Mouse (Mus musculus) adrenal gland, postnatal 14 days (tissue): ENCODE data around the gene B230217C12Rik. TPM values are rescaled to one million over a fixed set of nuclear protein-coding genes. Genes with fewer than 3 reads are reported as not detected.

ENCODE experiments used
- DNase-seq: peaks from one replicate; pipeline ENCODE4 v3.0.0; 2021; ENCODE audit warnings: mixed read lengths
- long read RNA-seq, 2 experiments: library from polyadenylated mRNA; stranded (forward); transcript quantifications; one replicate each; pipeline ENCODE4 v2.0.0; 2021
- total RNA-seq: library from RNA; stranded (reverse); gene quantifications from 2 replicates; pipeline ENCODE4 v1.2.3, GENCODE M21; 2021

The B230217C12Rik gene
- 2.4 and 3.5 TPM in 2 replicates for total RNA-seq
- long read RNA-seq, experiment 1, partial matches to known transcripts: 0 of 1 reads
- long read RNA-seq, experiment 1, other reads (novel, unspliced or antisense): 0 of 1 reads
- long read RNA-seq, experiment 2, partial matches to known transcripts: 0 of 3 reads
- long read RNA-seq, experiment 2, other reads (novel, unspliced or antisense): 1 of 3 reads

- no peak for DNase-seq
These were observed at the start of gene B230217C12Rik for GRCm38 (mm10) chr11:97840539-97840954. B230217C12Rik (plus strand) TSS chr11:97840780.

GRCm38 (mm10) chr11:97793165-97793564 lies 47.4 kb upstream of the B230217C12Rik start:
- peak; percentile 59 for DNase-seq

DNA sequence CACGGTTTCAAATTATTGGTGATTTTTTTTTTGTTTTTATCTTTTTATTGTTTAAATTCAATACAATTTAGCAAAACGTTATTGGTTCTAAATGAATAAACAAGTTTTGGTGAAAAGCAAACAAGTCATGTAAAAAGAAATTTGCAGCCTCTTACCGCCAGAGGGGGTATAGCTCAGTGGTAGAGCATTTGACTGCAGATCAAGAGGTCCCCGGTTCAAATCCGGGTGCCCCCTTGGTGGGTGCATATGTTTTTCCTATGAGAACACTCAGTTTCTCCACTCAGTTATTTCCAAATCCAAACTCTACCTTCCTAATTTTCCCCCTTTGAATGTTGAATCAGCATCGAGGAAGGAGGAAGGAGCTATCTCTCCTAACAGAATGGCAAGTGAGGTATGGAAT lies 43.7 kb upstream of the B230217C12Rik start:
- peak; percentile 79 for DNase-seq

DNA sequence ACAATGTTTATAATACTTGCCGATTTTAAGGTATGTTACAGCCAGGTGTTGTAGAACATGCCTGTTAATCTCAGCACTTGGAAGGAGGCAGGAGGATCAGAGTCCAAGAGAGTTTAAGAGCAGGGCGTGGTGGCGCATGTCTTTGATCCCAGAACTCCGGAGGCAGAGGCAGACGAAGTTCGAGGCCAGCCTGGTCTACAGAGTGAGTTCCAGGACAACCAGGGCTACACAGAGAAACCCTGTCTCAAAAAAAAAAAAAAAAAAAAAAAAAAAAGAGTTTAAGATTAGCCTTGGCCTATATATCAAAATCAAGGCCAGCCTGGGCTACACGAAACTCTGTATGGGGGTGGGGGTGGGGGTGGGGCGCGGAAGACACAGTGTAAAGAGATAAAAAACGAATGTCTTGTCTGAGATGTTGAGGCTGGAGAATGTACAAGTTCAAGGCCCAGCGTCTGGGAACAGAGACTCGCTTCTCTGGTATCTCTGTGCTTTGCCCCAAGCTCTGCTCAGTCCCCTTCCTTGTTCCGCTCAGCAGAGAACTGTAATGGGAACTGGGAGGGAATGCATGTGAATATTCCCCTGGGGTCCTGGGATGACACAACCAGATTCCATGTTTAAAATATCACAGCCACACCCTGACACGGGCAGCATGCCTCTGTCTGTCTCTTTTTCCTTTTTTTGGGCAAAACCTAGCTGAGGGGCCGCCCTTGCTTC lies 43.1 kb upstream of the B230217C12Rik start:
- no peak for DNase-seq

GRCm38 (mm10) chr11:97798083-97798435 lies 42.5 kb upstream of the B230217C12Rik start:
- no peak for DNase-seq

GRCm38 (mm10) chr11:97798782-97799145 lies 41.8 kb upstream of the B230217C12Rik start, which contains the start of gene Lasp1:
Lasp1 (plus strand) TSS chr11:97799000.
- peak; percentile 94 for DNase-seq

GRCm38 (mm10) chr11:97799146-97799993 lies 41.2 kb upstream of the B230217C12Rik start:
- peak; percentile 93 for DNase-seq

GRCm38 (mm10) chr11:97799994-97800690 lies 40.4 kb upstream of the B230217C12Rik start:
- peak; percentile 89 for DNase-seq

DNA sequence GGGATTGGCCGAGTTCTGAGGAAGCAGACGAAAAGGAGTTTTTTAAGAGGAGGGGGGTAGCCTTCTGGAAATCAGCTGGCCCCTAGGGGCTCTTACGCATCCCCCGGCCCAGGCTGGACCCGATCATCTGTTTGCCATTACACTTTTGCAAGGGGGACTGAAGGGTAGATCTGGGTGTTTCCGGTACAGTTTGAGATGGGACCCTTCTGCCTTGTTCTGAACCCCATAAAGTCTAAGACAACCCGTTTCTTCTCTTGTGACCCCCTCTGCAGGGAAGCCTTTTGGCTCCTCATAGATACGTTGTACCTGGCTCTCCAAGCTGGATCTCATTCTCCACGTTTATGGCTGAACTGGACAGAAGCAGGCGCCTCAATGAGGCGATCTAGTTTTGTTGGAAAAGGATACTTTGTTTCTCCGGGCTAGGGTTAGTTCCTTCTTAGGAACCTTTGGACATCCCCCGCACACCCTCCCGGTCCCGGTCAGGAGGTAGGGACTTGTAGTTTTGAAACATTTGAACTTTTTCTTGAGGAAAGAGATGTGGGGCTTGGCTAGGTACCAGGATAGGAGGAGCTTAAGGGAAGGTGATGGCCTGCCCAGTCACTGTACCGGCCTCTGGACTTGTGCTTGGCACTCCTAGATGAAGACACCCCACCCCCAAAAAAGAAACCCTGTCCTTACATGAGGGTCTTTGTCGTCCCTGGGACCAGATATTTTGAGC lies 39.7 kb upstream of the B230217C12Rik start:
- DNase-seq: peak; percentile 69

GRCm38 (mm10) chr11:97801409-97802193 lies 39.0 kb upstream of the B230217C12Rik start:
- DNase-seq: peak; percentile 84

- DNase-seq: no peak
These were observed 38.4 kb upstream of the B230217C12Rik start for GRCm38 (mm10) chr11:97802194-97802470.

DNA sequence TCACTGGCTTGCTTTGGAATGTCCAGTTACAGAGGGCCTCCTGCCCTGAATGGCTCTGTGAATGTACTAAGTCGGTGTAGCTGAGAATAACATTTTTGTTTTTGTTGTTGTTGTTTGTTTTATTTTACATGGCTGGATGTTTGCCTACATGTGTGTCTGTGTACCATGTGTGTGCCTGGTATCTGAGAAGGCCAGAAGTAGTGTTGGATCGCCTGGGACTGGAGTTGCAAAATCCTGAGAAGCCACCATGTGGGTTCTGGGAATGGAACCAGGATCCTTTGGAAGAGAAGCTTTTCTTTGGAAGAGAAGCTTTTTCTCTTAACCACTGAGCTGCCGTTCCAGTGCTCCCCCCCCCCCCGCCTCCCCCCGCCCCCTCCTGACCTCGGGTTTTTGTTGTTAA lies 38.1 kb upstream of the B230217C12Rik start:
- no peak for DNase-seq

DNA sequence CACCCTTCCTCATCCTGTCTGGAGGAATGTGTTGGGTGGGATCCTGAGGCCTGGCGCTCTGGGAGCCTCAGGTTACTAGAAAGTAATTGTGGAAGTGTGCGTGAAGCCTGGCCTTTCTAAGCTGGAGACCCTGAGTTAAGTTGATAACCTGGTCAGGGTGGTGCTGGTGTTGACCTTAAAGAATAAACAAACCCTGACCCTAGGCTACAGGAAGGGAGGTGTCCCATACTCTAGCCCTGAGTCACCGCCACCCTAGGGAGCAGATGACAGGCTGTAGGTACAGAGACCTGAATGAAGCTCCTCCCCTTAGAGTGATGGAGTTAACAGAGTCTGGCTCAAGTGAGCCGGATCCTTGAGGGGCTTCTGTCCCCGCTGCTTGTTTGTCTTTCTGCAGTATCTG lies 36.7 kb upstream of the B230217C12Rik start:
- DNase-seq: no peak

DNA sequence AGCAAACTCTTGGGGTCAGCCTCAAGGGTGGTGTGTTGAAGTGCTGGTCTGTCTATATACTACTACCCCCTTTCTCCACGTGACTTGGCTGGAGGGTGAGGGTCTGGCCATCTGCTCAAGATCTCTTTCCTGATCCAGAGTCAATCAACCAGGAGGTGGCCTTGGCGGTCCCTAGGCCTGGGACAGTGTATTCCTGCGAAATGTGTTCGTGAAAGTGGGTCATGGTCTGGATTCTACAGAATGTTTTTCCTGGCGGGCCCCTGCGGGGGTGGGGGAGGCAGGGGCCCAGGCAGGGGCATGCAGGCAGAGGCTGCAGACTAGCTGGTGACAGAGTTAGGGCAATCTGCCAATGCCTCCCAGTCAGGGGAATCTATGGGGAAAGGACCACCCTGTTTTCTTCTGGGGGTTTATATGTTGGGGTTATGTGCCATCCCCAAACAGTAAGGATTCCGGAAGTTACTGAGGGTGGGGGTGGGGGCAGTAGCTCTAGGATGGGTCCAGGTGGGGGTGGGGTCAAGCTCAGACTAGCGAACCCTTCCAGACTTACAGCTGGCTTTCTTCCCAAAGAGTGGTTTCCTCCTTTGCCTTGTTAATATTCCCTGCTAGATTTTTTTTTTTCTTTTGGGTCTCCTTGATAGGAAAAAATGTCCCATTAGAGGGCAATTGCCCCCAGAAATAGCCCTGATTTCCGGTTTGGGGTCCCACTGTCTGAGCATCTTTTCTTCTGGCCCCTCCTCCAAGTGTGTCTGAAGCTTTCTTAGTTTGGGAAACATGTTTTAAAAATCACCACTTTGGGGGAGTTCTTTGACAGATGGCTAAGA lies 35.5 kb upstream of the B230217C12Rik start:
- peak; percentile 66 for DNase-seq

DNA sequence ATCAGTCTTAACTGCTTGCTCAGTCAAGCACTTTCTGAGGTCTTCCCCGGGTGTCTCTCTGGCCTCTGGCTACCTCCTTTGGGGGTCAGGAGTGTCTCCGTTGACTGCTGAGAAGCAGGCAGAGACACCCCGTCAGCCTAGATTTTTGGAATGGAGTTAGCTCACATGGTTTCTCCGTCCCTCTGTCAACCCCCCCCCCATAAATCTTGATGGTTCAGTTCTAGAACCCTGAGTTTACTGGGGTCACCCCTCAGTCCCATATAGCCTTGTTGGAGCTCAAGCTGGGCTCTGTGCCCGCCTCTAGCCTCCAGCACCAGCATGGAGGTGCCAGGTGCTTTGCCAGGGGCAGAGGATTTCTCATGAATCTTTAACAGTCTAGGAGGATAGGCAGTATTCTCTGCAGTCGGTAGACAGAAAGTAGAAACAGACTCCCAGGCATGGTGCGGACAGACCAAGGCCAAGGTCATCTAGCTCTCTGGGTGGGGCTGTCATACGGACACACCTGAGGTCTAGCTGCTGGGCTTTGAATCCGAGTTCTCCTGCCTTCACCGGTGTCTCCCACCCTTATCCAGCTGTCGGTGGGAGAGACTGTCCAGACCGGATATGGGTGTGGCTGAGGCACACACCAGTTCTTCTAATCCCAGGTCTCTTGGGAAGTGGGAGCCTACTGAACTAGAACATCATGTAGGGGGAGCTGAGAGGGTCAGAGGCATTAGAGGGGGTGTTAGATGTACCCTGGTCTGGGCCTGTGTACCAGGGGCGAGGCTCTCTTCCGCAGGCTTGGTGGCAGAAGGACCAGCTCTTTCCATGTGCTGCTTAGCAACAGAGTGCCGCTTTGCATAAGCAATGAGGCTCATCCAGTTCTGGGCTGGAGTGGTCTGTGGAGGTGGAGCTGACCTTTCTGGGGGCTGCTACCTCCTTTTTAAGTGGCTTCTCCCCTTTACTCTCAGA lies 34.6 kb upstream of the B230217C12Rik start:
- DNase-seq: peak; percentile 23

- DNase-seq: no peak
These were observed 34.0 kb upstream of the B230217C12Rik start for GRCm38 (mm10) chr11:97806613-97806964.

DNA sequence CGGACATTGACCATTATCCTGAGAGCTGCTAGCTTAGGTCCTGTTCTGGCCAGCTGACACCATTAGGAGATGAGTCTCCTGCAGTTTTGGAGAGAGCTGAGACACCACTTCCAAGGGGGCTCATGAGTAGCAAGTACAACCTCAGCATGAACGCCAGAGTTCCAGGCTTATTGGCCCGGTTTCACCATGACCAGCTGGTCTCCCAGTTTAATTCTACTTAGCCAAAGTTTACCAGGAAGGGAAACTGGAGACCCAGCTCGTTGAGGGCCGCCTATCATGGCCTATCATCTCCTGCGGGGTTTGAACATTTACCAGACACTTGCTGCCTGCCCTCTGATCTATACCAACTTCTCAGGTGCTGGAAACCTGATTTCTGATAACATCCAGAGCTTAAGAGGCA lies 33.0 kb upstream of the B230217C12Rik start:
- no peak for DNase-seq

- DNase-seq: peak; percentile 63
These were observed 32.5 kb upstream of the B230217C12Rik start for GRCm38 (mm10) chr11:97808093-97808492.

GRCm38 (mm10) chr11:97808621-97809234 lies 31.9 kb upstream of the B230217C12Rik start:
- DNase-seq: peak; percentile 61
